Mouse (Mus musculus) ES-E14 (cell line): Measurements from ENCODE around the gene Ski. TPM values are rescaled to one million over a fixed set of nuclear protein-coding genes. Genes with fewer than 3 reads are reported as not detected.

Experiments
- DNase-seq: peaks from one replicate; pipeline ENCODE4 v3.0.0-alpha.2; 2013; ENCODE audit warnings: low read depth, low spot score
- H3K27ac ChIP-seq: 2 replicates; pipeline ENCODE4 v1.5.1; 2012; ENCODE audit warnings: low read depth, mild to moderate bottlenecking, low read length, moderate library complexity, mixed read lengths; ENCODE audit not compliant: poor library complexity, insufficient read depth, severe bottlenecking
- H3K36me3 ChIP-seq: 2 replicates; pipeline ENCODE4 v1.6.1; 2012; ENCODE audit warnings: mild to moderate bottlenecking, low read length, moderate library complexity, mixed read lengths; ENCODE audit not compliant: control insufficient read depth, poor library complexity, insufficient read depth, severe bottlenecking
- H3K4me1 ChIP-seq, 2 experiments: fragments of 150-350 bp in 1 of 2; sonication (generic) in 1 of 2; 2 replicates each; pipeline ENCODE4 v1.6.1; 2012; ENCODE audit warnings: low read length in 2 of 2, mild to moderate bottlenecking in 1 of 2, mixed read lengths in 1 of 2; ENCODE audit not compliant: control insufficient read depth in 2 of 2, insufficient read depth in 2 of 2, poor library complexity in 1 of 2
- H3K4me3 ChIP-seq, 2 experiments: fragments of 150-350 bp in 1 of 2; sonication (generic) in 1 of 2; 2 replicates each; pipeline ENCODE4 v1.5.1; 2012; ENCODE audit warnings: low read length in 2 of 2, low read depth in 1 of 2, mild to moderate bottlenecking in 1 of 2, mixed read lengths in 1 of 2; ENCODE audit not compliant: insufficient read depth in 1 of 2, poor library complexity in 1 of 2, severe bottlenecking in 1 of 2
- H3K9ac ChIP-seq: 2 replicates; pipeline ENCODE4 v1.6.1; 2012; ENCODE audit warnings: low read depth, mild to moderate bottlenecking, low read length, mixed read lengths; ENCODE audit not compliant: poor library complexity, insufficient read depth, severe bottlenecking
- H3K9me3 ChIP-seq: fragments of 150-350 bp; sonication (generic); 2 replicates; pipeline ENCODE4 v1.6.1; 2012; ENCODE audit warnings: low read depth, mild to moderate bottlenecking, low read length; ENCODE audit not compliant: control insufficient read depth, insufficient read depth
- CHD2 ChIP-seq: IDR thresholded peaks from 2 replicates; pipeline ENCODE4 v1.6.1; 2014; ENCODE audit warnings: mild to moderate bottlenecking, low read depth, low read length, inconsistent platforms
- HCFC1 ChIP-seq: IDR thresholded peaks from 2 replicates; pipeline ENCODE4 v1.6.1; 2012; ENCODE audit warnings: low read length, inconsistent platforms, borderline replicate concordance; ENCODE audit not compliant: insufficient read depth
- MAFK ChIP-seq: IDR thresholded peaks from 2 replicates; pipeline ENCODE4 v1.6.1; 2014; ENCODE audit warnings: mild to moderate bottlenecking, low read depth, low read length, inconsistent platforms; ENCODE audit not compliant: insufficient read depth
- ZC3H11A ChIP-seq: IDR thresholded peaks from 2 replicates; pipeline ENCODE4 v1.6.1; 2012; ENCODE audit warnings: low read depth, mild to moderate bottlenecking, inconsistent platforms, low read length, borderline replicate concordance
- ZNF384 ChIP-seq: IDR thresholded peaks from 2 replicates; pipeline ENCODE4 v1.6.1; 2012; ENCODE audit warnings: low read depth, low read length, inconsistent platforms
- in situ Hi-C, 2 experiments: fragments of 600-800 bp; cut with MboI; formaldehyde crosslinking; loops; one replicate each; pipeline ENCODE4 v1.15.1; 2025; ENCODE audit warnings: low sequenced_read_pairs in 2 of 2, inconsistent platforms in 1 of 2; ENCODE audit not compliant: unreplicated experiment in 2 of 2
- total RNA-seq: library from RNA; depleted of rRNA; stranded (reverse); fragments of 300-350 nt; gene quantifications from 2 replicates; pipeline ENCODE4 v1.2.3, GENCODE M21; 2012

Gene Ski
- total RNA-seq, 1 experiment, result 30.2 TPM

GRCm38 (mm10) chr4:155225918-155226317 lies 3.5 kb upstream of the Ski start:
- no peak overlapping the region for H3K27ac ChIP-seq
- H3K9ac ChIP-seq, result no peak overlapping the region
- no peaks in the 10 kb centered on the region for H3K9me3 ChIP-seq
- H3K36me3 ChIP-seq, result peaks cover 4% of the 10 kb centered on the region; the same call in 1 of the 2 replicates
- DNase-seq, result no peak
- no peak overlapping the region for H3K4me3 ChIP-seq
- in situ Hi-C loops, result loop anchor here in 1 of 2 experiments (25.0 kb wide), 1 partner anchor 339 kb away; the partner anchor contains the start of gene Fam213b
- TF ChIP-seq CHD2 (no peak), ZC3H11A (no peak), ZNF384 (no peak), HCFC1 (no peak), MAFK (no peak)
- peaks cover 0 to 3% of the 10 kb centered on the region in 2 experiments; a peak in 1 of 4 replicates for H3K4me1 ChIP-seq

- no peak for DNase-seq
- in situ Hi-C loops, result no loop called here
- no peak overlapping the region for H3K27ac ChIP-seq
Measured at GRCm38 (mm10) chr4:155223594-155224528, 1.5 kb upstream of the Ski start.

GRCm38 (mm10) chr4:155222841-155223593 lies 625 bp upstream of the Ski start:
- TF ChIP-seq HCFC1 (peak; percentile 39; the same call in 1 of the 2 replicates), ZC3H11A (no peak)
- H3K27ac ChIP-seq, result no peak overlapping the region
- DNase-seq, result peak; percentile 87
- peaks cover 9% of the 10 kb centered on the region; the same call in 1 of the 2 replicates for H3K36me3 ChIP-seq
- peaks cover 16 to 27% of the 10 kb centered on the region in 2 experiments for H3K4me1 ChIP-seq
- peak overlapping the region; percentile 72 for H3K9ac ChIP-seq
- in situ Hi-C loops, result no loop called here
- no peaks in the 10 kb centered on the region for H3K9me3 ChIP-seq
- peak overlapping the region; percentile 69 to 75 for H3K4me3 ChIP-seq

More at GRCm38 (mm10) chr4:155223594-155224528, 1.5 kb upstream of the Ski start:
- H3K9me3 ChIP-seq, result no peaks in the 10 kb centered on the region
- peaks cover 11 to 18% of the 10 kb centered on the region in 2 experiments; a peak in 3 of 4 replicates for H3K4me1 ChIP-seq
- H3K36me3 ChIP-seq, result peaks cover 9% of the 10 kb centered on the region; the same call in 1 of the 2 replicates
- peak overlapping the region; percentile 72 for H3K9ac ChIP-seq
- TF ChIP-seq ZC3H11A (no peak), CHD2 (no peak), ZNF384 (no peak), MAFK (no peak), HCFC1 (no peak)
- peak overlapping the region; percentile 53 to 75 for H3K4me3 ChIP-seq

- in situ Hi-C loops, result no loop called here
- H3K4me1 ChIP-seq, result peaks cover 17 to 30% of the 10 kb centered on the region in 2 experiments
- no peak overlapping the region for H3K27ac ChIP-seq
Measured at GRCm38 (mm10) chr4:155221599-155222551, 517 bp downstream of the Ski start.

More at GRCm38 (mm10) chr4:155221599-155222551, 517 bp downstream of the Ski start:
- Histone ChIP-seq H3K9ac (peak overlapping the region; percentile 70), H3K9me3 (no peaks in the 10 kb centered on the region), H3K4me3 (peak overlapping the region; percentile 69 to 87), H3K36me3 (peaks cover 9% of the 10 kb centered on the region; the same call in 1 of the 2 replicates)
- no peak for DNase-seq
- no peak for TF ChIP-seq MAFK
- no peak for TF ChIP-seq CHD2
- no peak for TF ChIP-seq ZC3H11A
